Mouse (Mus musculus): ENCODE data around the gene Gm49776.

GRCm38 (mm10) chr16:18213689-18214088 lies 44.4 kb downstream of the Gm49776 start:
- no peak for TF ChIP-seq CTCF (IDR thresholded peaks at IDR 0.05; ENCODE audit: borderline replicate concordance, insufficient read depth, low read depth, low read length)
- TF ChIP-seq POLR2A (IDR thresholded peaks at IDR 0.05; ENCODE audit: borderline replicate concordance, insufficient read depth, low read length) = no peak

Data from cerebellum, adult 2 months (tissue).